Mouse (Mus musculus) liver, adult 2 months (tissue): ENCODE results near the gene Tmem52. TPM values are rescaled to one million over a fixed set of nuclear protein-coding genes. Genes with fewer than 3 reads are reported as not detected.

Experiments
- DNase-seq: peaks from one replicate; pipeline ENCODE4 v3.0.0-alpha.2; 2011; ENCODE audit warnings: low read depth, low spot score; ENCODE audit errors: extremely low read depth
- H3K27ac ChIP-seq: fragments of 200-500 bp; replicated peaks from 2 replicates; pipeline ENCODE4 v1.5.1; 2012; ENCODE audit warnings: low read depth, mild to moderate bottlenecking, control low read depth, inconsistent platforms, low read length; ENCODE audit not compliant: insufficient read depth
- H3K27me3 ChIP-seq: fragments of 200-500 bp; 2 replicates; pipeline ENCODE4 v1.6.1; 2012; ENCODE audit warnings: mild to moderate bottlenecking, moderate library complexity, low read length, inconsistent platforms; ENCODE audit not compliant: control insufficient read depth, insufficient read depth
- H3K36me3 ChIP-seq: fragments of 200-500 bp; 2 replicates; pipeline ENCODE4 v1.6.1; 2012; ENCODE audit warnings: low read length, inconsistent platforms; ENCODE audit not compliant: control insufficient read depth, insufficient read depth
- H3K4me1 ChIP-seq: fragments of 200-500 bp; 2 replicates; pipeline ENCODE4 v1.6.1; 2011; ENCODE audit warnings: low read length; ENCODE audit not compliant: control insufficient read depth, insufficient read depth
- H3K4me3 ChIP-seq: fragments of 200-500 bp; 2 replicates; pipeline ENCODE4 v1.5.1; 2011; ENCODE audit warnings: low read depth, mild to moderate bottlenecking, control low read depth, low read length, moderate library complexity; ENCODE audit not compliant: insufficient read depth
- H3K79me2 ChIP-seq: fragments of 200-500 bp; 2 replicates; pipeline ENCODE4 v1.6.1; 2012; ENCODE audit warnings: inconsistent platforms, mild to moderate bottlenecking, low read length, moderate library complexity; ENCODE audit not compliant: control insufficient read depth, insufficient read depth
- H3K9ac ChIP-seq: fragments of 200-500 bp; 2 replicates; pipeline ENCODE4 v1.6.1; 2012; ENCODE audit warnings: low read depth, mild to moderate bottlenecking, control low read depth, inconsistent platforms, low read length
- CTCF ChIP-seq: fragments of 200-500 bp; IDR thresholded peaks from 2 replicates; pipeline ENCODE4 v1.5.1; 2011; ENCODE audit warnings: low read depth, low read length, control low read depth
- POLR2A ChIP-seq: fragments of 200-500 bp; IDR thresholded peaks from 2 replicates; pipeline ENCODE4 v1.6.1; 2011; ENCODE audit warnings: low read length, control low read depth; ENCODE audit not compliant: insufficient read depth; ENCODE audit errors: extremely low read depth
- WGBS: fragments of 180-500 bp; shearing (Covaris S2); methylation state at CpG from one replicate; pipeline ENCODE4 v1.1.7; 2018; 5-methylcytosine and 5-hydroxymethylcytosine counted together
- polyA plus RNA-seq: library from polyadenylated mRNA; depleted of rRNA; stranded (reverse); fragments of >200 nt; gene quantifications from 2 replicates; pipeline ENCODE4 v1.2.3, GENCODE M21; 2012
- total RNA-seq: library from RNA; depleted of rRNA; stranded (reverse); fragments of >200 nt; gene quantifications from 2 replicates; pipeline ENCODE4 v1.2.3, GENCODE M21; 2014

Tmem52 gene
- total and polyA plus RNA-seq, 2 experiments = not detected

- Histone ChIP-seq H3K27ac (no peak overlapping the region), H3K27me3 (peaks cover 3% of the 10 kb centered on the region; the same call in 1 of the 2 replicates), H3K9ac (no peak overlapping the region), H3K36me3 (no peaks in the 10 kb centered on the region), H3K4me1 (0 out of 2 replicates have a peak, but pooled peaks cover 3% of the 10 kb centered on the region), H3K79me2 (no peaks in the 10 kb centered on the region), H3K4me3 (no peak overlapping the region)
- WGBS = 84% methylated on average over 18 of the region's 18 CpGs
- TF ChIP-seq CTCF (no peak), POLR2A (no peak)
- DNase-seq = no peak
These were observed 812 bp downstream of the Tmem52 start for GRCm38 (mm10) chr4:155469590-155470262.

GRCm38 (mm10) chr4:155470263-155470953, 1.5 kb downstream of the Tmem52 start:
- Histone ChIP-seq H3K27ac (no peak overlapping the region), H3K9ac (no peak overlapping the region), H3K27me3 (peaks cover 3% of the 10 kb centered on the region; the same call in 1 of the 2 replicates), H3K4me3 (no peak overlapping the region), H3K79me2 (no peaks in the 10 kb centered on the region), H3K36me3 (no peaks in the 10 kb centered on the region), H3K4me1 (0 out of 2 replicates have a peak, but pooled peaks cover 3% of the 10 kb centered on the region)
- WGBS = 90% methylated on average over 16 of the region's 16 CpGs
- no peak for TF ChIP-seq CTCF
- no peak for TF ChIP-seq POLR2A
- no peak for DNase-seq

DNA sequence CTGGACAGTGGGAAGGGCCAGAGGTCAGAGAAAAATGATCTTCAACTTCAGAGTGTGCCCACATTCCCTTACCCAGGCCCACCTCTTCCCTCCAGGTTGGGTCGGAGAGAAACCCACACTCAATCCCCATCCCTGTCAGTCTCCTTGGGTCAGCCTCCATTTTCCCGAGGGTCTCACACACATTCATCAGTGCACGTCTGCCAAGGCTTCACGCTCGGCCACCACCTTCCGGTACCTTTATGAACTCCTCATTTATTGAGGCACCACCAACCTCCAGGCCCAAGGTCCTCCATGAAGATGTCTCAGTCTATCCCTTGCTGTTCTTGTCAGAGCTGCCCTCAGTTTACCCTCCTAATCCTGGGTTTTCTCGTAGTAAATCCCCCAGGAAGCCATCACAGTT, 2.1 kb downstream of the Tmem52 start:
- no peak for TF ChIP-seq CTCF
- no peak for TF ChIP-seq POLR2A
- Histone ChIP-seq H3K9ac (no peak overlapping the region), H3K4me3 (no peak overlapping the region), H3K27me3 (peaks cover 3% of the 10 kb centered on the region; the same call in 1 of the 2 replicates), H3K27ac (no peak overlapping the region), H3K79me2 (no peaks in the 10 kb centered on the region), H3K36me3 (no peaks in the 10 kb centered on the region), H3K4me1 (0 out of 2 replicates have a peak, but pooled peaks cover 3% of the 10 kb centered on the region)
- DNase-seq = no peak
- 91% methylated on average over 7 of the region's 7 CpGs for WGBS

DNA sequence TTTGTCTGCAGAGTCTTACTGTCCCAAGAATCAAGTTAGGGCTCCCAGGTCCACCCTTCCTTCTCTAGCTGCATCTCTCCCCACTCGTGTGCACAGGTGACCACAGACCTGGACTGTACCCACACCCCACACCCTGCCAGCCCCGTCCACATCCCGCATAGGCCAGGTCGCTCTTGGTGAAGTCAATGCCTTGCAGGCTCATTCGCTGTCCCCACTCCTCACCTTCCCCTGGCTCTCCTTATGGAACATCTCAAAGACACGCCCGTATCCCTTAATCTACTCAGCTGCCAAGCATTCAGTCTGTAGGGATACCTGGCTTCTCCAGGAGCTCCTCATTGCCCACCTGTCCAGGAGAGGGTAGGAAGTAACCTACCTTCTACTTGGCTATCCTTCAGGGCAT, 2.5 kb downstream of the Tmem52 start:
- Histone ChIP-seq H3K9ac (no peak overlapping the region), H3K79me2 (no peaks in the 10 kb centered on the region), H3K4me3 (no peak overlapping the region), H3K27me3 (peaks cover 3% of the 10 kb centered on the region; the same call in 1 of the 2 replicates), H3K4me1 (0 out of 2 replicates have a peak, but pooled peaks cover 3% of the 10 kb centered on the region), H3K36me3 (no peaks in the 10 kb centered on the region), H3K27ac (no peak overlapping the region)
- no peak for TF ChIP-seq POLR2A
- TF ChIP-seq CTCF = no peak
- DNase-seq = no peak
- WGBS = 89% methylated on average over 7 of the region's 7 CpGs

DNA sequence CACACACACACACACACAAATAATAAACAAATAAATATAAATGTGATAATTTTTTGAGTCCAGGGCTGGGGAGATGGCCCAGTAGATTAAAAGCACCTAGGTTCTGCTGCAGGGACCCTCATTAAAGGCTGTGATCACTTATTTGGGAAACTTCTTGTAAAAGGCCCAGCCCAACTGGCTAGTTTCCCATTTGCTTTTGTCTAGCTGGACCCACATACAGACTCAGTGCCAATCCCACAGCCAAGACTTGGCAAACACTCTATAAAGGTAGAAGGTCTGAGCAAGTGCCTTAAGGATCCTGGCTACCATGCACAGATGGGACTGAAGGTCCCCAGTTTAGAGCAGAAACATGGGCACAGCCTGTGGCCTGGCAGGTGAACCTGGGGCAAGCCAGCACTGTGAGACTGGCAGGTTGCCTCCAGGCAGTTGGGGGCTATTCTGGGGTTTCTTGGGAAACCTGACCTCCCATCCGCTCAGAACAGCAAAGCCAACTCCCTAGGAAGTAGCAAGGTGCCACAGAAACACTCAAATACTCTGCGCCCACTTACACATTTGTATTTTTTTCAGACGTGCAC, 3.9 kb downstream of the Tmem52 start:
- no peaks in the 10 kb centered on the region for H3K36me3 ChIP-seq
- no peak overlapping the region for H3K27ac ChIP-seq
- no peak for DNase-seq
- H3K79me2 ChIP-seq = no peaks in the 10 kb centered on the region
- H3K27me3 ChIP-seq = peaks cover 3% of the 10 kb centered on the region; the same call in 1 of the 2 replicates
- H3K4me1 ChIP-seq = 0 out of 2 replicates have a peak, but pooled peaks cover 3% of the 10 kb centered on the region
- H3K9ac ChIP-seq = no peak overlapping the region
- WGBS = 76% methylated on average over 3 of the region's 3 CpGs
- H3K4me3 ChIP-seq = no peak overlapping the region
- TF ChIP-seq POLR2A (no peak), CTCF (no peak)
